Comparison of ENCODE assay signal across 8 mouse cellular contexts in genomic region chr9:86951958-86952509, GRCm38 (mm10).
DNase-seq lines count a peak whose midpoint lies in the region; ATAC-seq and TF ChIP-seq lines count a peak whose summit lies in the region.

No protein-coding gene starts in this region.

- H3K4me2 ChIP-seq in forebrain, embryonic 13.5 days = no peak overlapping the region
- no peak overlapping the region for H3K4me2 ChIP-seq in forebrain, embryonic 11.5 days (ENCODE audit: low read depth, low read length, severe bottlenecking)
- no peak overlapping the region for H3K4me2 ChIP-seq in heart, embryonic 14.5 days (ENCODE audit: low read length)
- H3K4me2 ChIP-seq in liver, embryonic 11.5 days = no peak overlapping the region

- H3K9me3 ChIP-seq in forebrain, embryonic 13.5 days (replicated peaks) = no peaks in the 10 kb centered on the region
- no peaks in the 10 kb centered on the region; the same call in 1 of the 2 replicates for H3K9me3 ChIP-seq in forebrain, embryonic 11.5 days (ENCODE audit: control insufficient read depth, low read length)
- H3K9me3 ChIP-seq in heart, embryonic 14.5 days (ENCODE audit: control insufficient read depth, low read length) = peaks cover 8% of the 10 kb centered on the region
- H3K9me3 ChIP-seq in liver, embryonic 11.5 days (ENCODE audit: control insufficient read depth, low read length) = peaks cover 2% of the 10 kb centered on the region; the same call in 1 of the 2 replicates

- no peaks in the 10 kb centered on the region for H3K4me1 ChIP-seq in forebrain, embryonic 13.5 days
- H3K4me1 ChIP-seq in forebrain, embryonic 11.5 days (replicated peaks; ENCODE audit: control insufficient read depth, insufficient read depth, low read length) = no peaks in the 10 kb centered on the region
- peaks cover 4 to 36% of the 10 kb centered on the region in 2 experiments; a peak in 3 of 4 replicates for H3K4me1 ChIP-seq in heart, embryonic 14.5 days (ENCODE audit: control insufficient read depth in 2 of 2, insufficient read depth in 2 of 2, low read length in 2 of 2)
- H3K4me1 ChIP-seq in liver, embryonic 11.5 days (replicated peaks; ENCODE audit: control insufficient read depth, insufficient read depth, low read length) = no peaks in the 10 kb centered on the region

- no peak for TF ChIP-seq CTCF in layer of hippocampus, adult 2 months (conservative IDR thresholded peaks at IDR 0.05)

- H3K27me3 ChIP-seq in forebrain, embryonic 13.5 days = no peaks in the 10 kb centered on the region
- no peaks in the 10 kb centered on the region for H3K27me3 ChIP-seq in forebrain, embryonic 11.5 days (ENCODE audit: control insufficient read depth, insufficient read depth, low read length)
- H3K27me3 ChIP-seq in heart, embryonic 14.5 days (ENCODE audit: control insufficient read depth, insufficient read depth, low read length) = no peaks in the 10 kb centered on the region
- no peaks in the 10 kb centered on the region for H3K27me3 ChIP-seq in liver, embryonic 11.5 days (replicated peaks; ENCODE audit: control insufficient read depth, insufficient read depth, low read length)

- H3K9ac ChIP-seq in forebrain, embryonic 13.5 days = no peak overlapping the region
- H3K9ac ChIP-seq in forebrain, embryonic 11.5 days (ENCODE audit: low read length) = no peak overlapping the region
- H3K9ac ChIP-seq in heart, embryonic 14.5 days (ENCODE audit: low read length) = peak overlapping the region; percentile 18; the same call in 1 of the 2 replicates
- no peak overlapping the region for H3K9ac ChIP-seq in liver, embryonic 11.5 days (ENCODE audit: low read depth, low read length)

- WGBS in forebrain, embryonic 13.5 days = 70% methylated on average over 11 of the region's 11 CpGs
- 75% methylated on average over 11 of the region's 11 CpGs for WGBS in forebrain, embryonic 11.5 days
- WGBS in heart, embryonic 14.5 days = 15% methylated on average over 11 of the region's 11 CpGs
- WGBS in liver, embryonic 11.5 days = 58% methylated on average over 11 of the region's 11 CpGs

- no peak overlapping the region for H3K27ac ChIP-seq in forebrain, embryonic 13.5 days
- H3K27ac ChIP-seq in forebrain, embryonic 11.5 days (ENCODE audit: low read depth, low read length) = no peak overlapping the region
- H3K27ac ChIP-seq in heart, embryonic 14.5 days (replicated peaks in 1 of 2; ENCODE audit: control insufficient read depth in 1 of 2, insufficient read depth in 1 of 2, low read depth in 2 of 2, low read length in 2 of 2) = peak overlapping the region; percentile 68 to 77
- H3K27ac ChIP-seq in liver, embryonic 11.5 days (ENCODE audit: low read depth, low read length) = no peak overlapping the region
- H3K27ac ChIP-seq in layer of hippocampus, adult 2 months = no peak overlapping the region

- peak; percentile 65 for ATAC-seq in forebrain, embryonic 13.5 days
- ATAC-seq in forebrain, embryonic 11.5 days (replicated peaks; ENCODE audit: low FRiP score) = no peak
- ATAC-seq in heart, embryonic 14.5 days (ENCODE audit: insufficient number of reproducible peaks, insufficient read depth, low FRiP score, low read depth) = peak; percentile 77; the same call in 1 of the 2 replicates
- ATAC-seq in liver, embryonic 11.5 days (replicated peaks; ENCODE audit: low FRiP score) = peak; percentile 63; the same call in 1 of the 2 replicates
- ATAC-seq in erythroid progenitor cell, adult 5-6 weeks (replicated peaks; ENCODE audit: low FRiP score, poor library complexity, severe bottlenecking) = no peak

- H3K36me3 ChIP-seq in forebrain, embryonic 13.5 days (ENCODE audit: poor library complexity, severe bottlenecking) = no peaks in the 10 kb centered on the region
- no peaks in the 10 kb centered on the region for H3K36me3 ChIP-seq in forebrain, embryonic 11.5 days (ENCODE audit: control insufficient read depth, insufficient read depth, low read length)
- H3K36me3 ChIP-seq in heart, embryonic 14.5 days (ENCODE audit: control insufficient read depth, insufficient read depth, low read length) = no peaks in the 10 kb centered on the region
- no peaks in the 10 kb centered on the region for H3K36me3 ChIP-seq in liver, embryonic 11.5 days (ENCODE audit: control insufficient read depth, insufficient read depth, low read length)

- H3K4me3 ChIP-seq in forebrain, embryonic 13.5 days = no peak overlapping the region
- no peak overlapping the region for H3K4me3 ChIP-seq in forebrain, embryonic 11.5 days (ENCODE audit: low read depth, low read length)
- H3K4me3 ChIP-seq in heart, embryonic 14.5 days (ENCODE audit: control insufficient read depth in 1 of 2, insufficient read depth in 1 of 2, low read depth in 1 of 2, low read length in 2 of 2) = no peak overlapping the region
- no peak overlapping the region for H3K4me3 ChIP-seq in liver, embryonic 11.5 days (ENCODE audit: low read depth, low read length)
- H3K4me3 ChIP-seq in layer of hippocampus, adult 2 months = no peak overlapping the region

- no peak for DNase-seq in forebrain, embryonic 11.5 days (ENCODE audit: low spot score)
- DNase-seq in Muller cell, postnatal 12 days (ENCODE audit: inconsistent ontology term) = peak; percentile 7
- DNase-seq in liver, embryonic 11.5 days (ENCODE audit: low spot score) = no peak
- DNase-seq in layer of hippocampus, adult 2 months (ENCODE audit: low spot score in 2 of 2) = no peak
- no peak for DNase-seq in cerebellum, adult 18-20 months

Comparison
In these comparisons a context has a peak if more than half of its experiments do, and no peak if none do; other contexts are left out.
1. ATAC-seq: peak in forebrain, embryonic 13.5 days (single experiment), heart, embryonic 14.5 days (single experiment) and liver, embryonic 11.5 days (single experiment); none in forebrain, embryonic 11.5 days (single experiment) and erythroid progenitor cell, adult 5-6 weeks (single experiment).
2. H3K27ac ChIP-seq: peak in heart, embryonic 14.5 days (2 of 2); none in forebrain, embryonic 13.5 days (single experiment), forebrain, embryonic 11.5 days (single experiment), liver, embryonic 11.5 days (single experiment) and layer of hippocampus, adult 2 months (single experiment).